ENCODE assay signal across 8 mouse cellular contexts in genomic region chr7:25217653-25218395, GRCm38 (mm10). TPM values are rescaled to one million over a fixed set of nuclear protein-coding genes. Genes with fewer than 3 reads are reported as not detected.
DNase-seq lines count a peak whose midpoint lies in the region; ATAC-seq lines count a peak whose summit lies in the region.

No protein-coding gene starts in this region.

- H3K9me3 ChIP-seq in heart, embryonic 10.5 days, result no peaks in the 10 kb centered on the region
- H3K9me3 ChIP-seq in embryonic facial prominence, embryonic 15.5 days (replicated peaks), result no peaks in the 10 kb centered on the region
- H3K9me3 ChIP-seq in limb, embryonic 11.5 days (ENCODE audit: control insufficient read depth, low read length), result no peaks in the 10 kb centered on the region
- H3K9me3 ChIP-seq in midbrain, embryonic 12.5 days, result no peaks in the 10 kb centered on the region

- H3K27ac ChIP-seq in heart, embryonic 10.5 days, result no peak overlapping the region
- H3K27ac ChIP-seq in embryonic facial prominence, embryonic 15.5 days (replicated peaks), result 0 out of 2 replicates have a peak overlapping the region, but pooled peaks have one; percentile 68
- no peak overlapping the region for H3K27ac ChIP-seq in limb, embryonic 11.5 days (replicated peaks; ENCODE audit: low read depth, low read length)
- H3K27ac ChIP-seq in midbrain, embryonic 12.5 days (replicated peaks), result no peak overlapping the region

- peak overlapping the region; percentile 94; the same call in 1 of the 2 replicates for H3K4me2 ChIP-seq in embryonic facial prominence, embryonic 15.5 days (replicated peaks)
- peak overlapping the region; percentile 89; the same call in 1 of the 2 replicates for H3K4me2 ChIP-seq in limb, embryonic 11.5 days (ENCODE audit: low read depth, severe bottlenecking)
- H3K4me2 ChIP-seq in midbrain, embryonic 12.5 days (replicated peaks), result peak overlapping the region; percentile 96

- H3K4me1 ChIP-seq in heart, embryonic 10.5 days, result peaks cover 39% of the 10 kb centered on the region
- peaks cover 37% of the 10 kb centered on the region for H3K4me1 ChIP-seq in embryonic facial prominence, embryonic 15.5 days
- peaks cover 21% of the 10 kb centered on the region for H3K4me1 ChIP-seq in limb, embryonic 11.5 days (ENCODE audit: control insufficient read depth, insufficient read depth, low read length)
- peaks cover 33% of the 10 kb centered on the region for H3K4me1 ChIP-seq in midbrain, embryonic 12.5 days

- ATAC-seq in embryonic facial prominence, embryonic 15.5 days (ENCODE audit: insufficient number of reproducible peaks, low FRiP score, low TSS enrichment, low read depth), result no peak
- ATAC-seq in limb, embryonic 11.5 days (ENCODE audit: insufficient number of reproducible peaks, low FRiP score, low TSS enrichment, low read depth), result no peak
- ATAC-seq in midbrain, embryonic 12.5 days (ENCODE audit: low FRiP score, low read depth), result no peak
- ATAC-seq in activated CD4-positive, CD25-positive, alpha-beta regulatory T cell, adult 4 months, result no peak

- H3K36me3 ChIP-seq in heart, embryonic 10.5 days, result peaks cover 12% of the 10 kb centered on the region; the same call in 1 of the 2 replicates
- 0 out of 2 replicates have a peak, but pooled peaks cover 6% of the 10 kb centered on the region for H3K36me3 ChIP-seq in embryonic facial prominence, embryonic 15.5 days
- H3K36me3 ChIP-seq in limb, embryonic 11.5 days (ENCODE audit: control insufficient read depth, insufficient read depth, low read length), result no peaks in the 10 kb centered on the region
- peaks cover 10% of the 10 kb centered on the region for H3K36me3 ChIP-seq in midbrain, embryonic 12.5 days

- WGBS in heart, embryonic 10.5 days, result 70% methylated on average over 12 of the region's 12 CpGs
- 52% methylated on average over 12 of the region's 12 CpGs for WGBS in embryonic facial prominence, embryonic 15.5 days
- 64% methylated on average over 12 of the region's 12 CpGs for WGBS in limb, embryonic 11.5 days
- 71% methylated on average over 12 of the region's 12 CpGs for WGBS in midbrain, embryonic 12.5 days

- no peaks in the 10 kb centered on the region for H3K27me3 ChIP-seq in heart, embryonic 10.5 days (ENCODE audit: insufficient read depth, poor library complexity, severe bottlenecking)
- H3K27me3 ChIP-seq in embryonic facial prominence, embryonic 15.5 days, result no peaks in the 10 kb centered on the region
- H3K27me3 ChIP-seq in limb, embryonic 11.5 days (ENCODE audit: control insufficient read depth, insufficient read depth, low read length), result no peaks in the 10 kb centered on the region
- H3K27me3 ChIP-seq in midbrain, embryonic 12.5 days, result no peaks in the 10 kb centered on the region

- H3K9ac ChIP-seq in embryonic facial prominence, embryonic 15.5 days, result no peak overlapping the region
- no peak overlapping the region for H3K9ac ChIP-seq in limb, embryonic 11.5 days (ENCODE audit: low read length)
- no peak overlapping the region; the same call in 1 of the 2 replicates for H3K9ac ChIP-seq in midbrain, embryonic 12.5 days (replicated peaks)

- no peak for DNase-seq in heart, embryonic 10.5 days (ENCODE audit: low spot score)
- no peak for DNase-seq in heart, adult 8-10 months (ENCODE audit: low spot score)
- DNase-seq in limb, embryonic 11.5 days (ENCODE audit: low spot score), result no peak
- no peak for DNase-seq in cerebellum, adult 11 months
- DNase-seq in thymus, postnatal 10 days (ENCODE audit: low spot score in 2 of 2), result no peak

- H3K4me3 ChIP-seq in heart, embryonic 10.5 days, result peak overlapping the region; percentile 74
- H3K4me3 ChIP-seq in embryonic facial prominence, embryonic 15.5 days (replicated peaks), result peak overlapping the region; percentile 82
- peak overlapping the region; percentile 72; the same call in 1 of the 2 replicates for H3K4me3 ChIP-seq in limb, embryonic 11.5 days (ENCODE audit: low read depth, low read length)
- peak overlapping the region; percentile 65; the same call in 1 of the 2 replicates for H3K4me3 ChIP-seq in midbrain, embryonic 12.5 days

RNA-seq across cellular contexts. Expression of gene Dedd2, which starts 2.6 kb away (rescaled TPM):
- polyA plus RNA-seq in heart, embryonic 10.5 days (2016; fragmentation: Nextera tagmentation; extraction: Ambion mirVana), result 6.7 and 8.1 TPM in 2 replicates
- total RNA-seq in heart, adult 8-10 months (2022), result 10 to 100 TPM; 14.0 to 23.0 (median 17.2) TPM
- polyA plus RNA-seq in embryonic facial prominence, embryonic 15.5 days (2015; fragmentation: Nextera tagmentation; extraction: Ambion mirVana), result 13.2 and 14.7 TPM in 2 replicates
- 9.9 and 11.0 TPM in 2 replicates for polyA plus RNA-seq in limb, embryonic 11.5 days (2014; fragmentation: Nextera tagmentation; extraction: Ambion mirVana)
- 11.7 and 12.2 TPM in 2 replicates for polyA plus RNA-seq in midbrain, embryonic 12.5 days (2016; fragmentation: Nextera tagmentation; extraction: Ambion mirVana)
- 10 to 100 TPM; 26.7 to 31.8 TPM for polyA plus RNA-seq in activated CD4-positive, CD25-positive, alpha-beta regulatory T cell, adult 4 months (2017; shearing (Covaris generic))

RNA-seq across cellular contexts. Expression of gene Zfp526, which starts 3.4 kb away (rescaled TPM):
- 2.5 and 3.0 TPM in 2 replicates for polyA plus RNA-seq in heart, embryonic 10.5 days (2016; fragmentation: Nextera tagmentation; extraction: Ambion mirVana)
- 10 to 100 TPM in 2 of 4 experiments, 1 to 10 TPM in 2; 9.0 to 12.3 (median 9.9) TPM for total RNA-seq in heart, adult 8-10 months (2022)
- 3.3 TPM in 2 replicates for polyA plus RNA-seq in embryonic facial prominence, embryonic 15.5 days (2015; fragmentation: Nextera tagmentation; extraction: Ambion mirVana)
- polyA plus RNA-seq in limb, embryonic 11.5 days (2014; fragmentation: Nextera tagmentation; extraction: Ambion mirVana), result 3.2 and 3.4 TPM in 2 replicates
- 2.3 and 2.5 TPM in 2 replicates for polyA plus RNA-seq in midbrain, embryonic 12.5 days (2016; fragmentation: Nextera tagmentation; extraction: Ambion mirVana)
- 1 to 10 TPM; 2.6 to 4.0 TPM for polyA plus RNA-seq in activated CD4-positive, CD25-positive, alpha-beta regulatory T cell, adult 4 months (2017; shearing (Covaris generic))

RNA-seq across cellular contexts. Expression of gene Gsk3a, which starts 19.8 kb away (rescaled TPM):
- polyA plus RNA-seq in heart, embryonic 10.5 days (2016; fragmentation: Nextera tagmentation; extraction: Ambion mirVana), result 8.2 and 11.9 TPM in 2 replicates
- total RNA-seq in heart, adult 8-10 months (2022), result 10 to 100 TPM; 66.1 to 71.3 (median 68.3) TPM
- polyA plus RNA-seq in embryonic facial prominence, embryonic 15.5 days (2015; fragmentation: Nextera tagmentation; extraction: Ambion mirVana), result 11.5 and 13.0 TPM in 2 replicates
- polyA plus RNA-seq in limb, embryonic 11.5 days (2014; fragmentation: Nextera tagmentation; extraction: Ambion mirVana), result 15.8 and 17.3 TPM in 2 replicates
- polyA plus RNA-seq in midbrain, embryonic 12.5 days (2016; fragmentation: Nextera tagmentation; extraction: Ambion mirVana), result 17.9 and 19.0 TPM in 2 replicates
- polyA plus RNA-seq in activated CD4-positive, CD25-positive, alpha-beta regulatory T cell, adult 4 months (2017; shearing (Covaris generic)), result 1 to 10 TPM; 8.9 to 9.8 TPM

RNA-seq across cellular contexts. Expression of gene Erf, which starts 32.7 kb away (rescaled TPM):
- polyA plus RNA-seq in heart, embryonic 10.5 days (2016; fragmentation: Nextera tagmentation; extraction: Ambion mirVana), result 9.2 and 17.9 TPM in 2 replicates
- total RNA-seq in heart, adult 8-10 months (2022), result 10 to 100 TPM; 17.2 to 22.5 (median 21.2) TPM
- polyA plus RNA-seq in embryonic facial prominence, embryonic 15.5 days (2015; fragmentation: Nextera tagmentation; extraction: Ambion mirVana), result 21.0 and 22.1 TPM in 2 replicates
- 25.6 and 28.6 TPM in 2 replicates for polyA plus RNA-seq in limb, embryonic 11.5 days (2014; fragmentation: Nextera tagmentation; extraction: Ambion mirVana)
- polyA plus RNA-seq in midbrain, embryonic 12.5 days (2016; fragmentation: Nextera tagmentation; extraction: Ambion mirVana), result 8.8 and 10.0 TPM in 2 replicates
- polyA plus RNA-seq in activated CD4-positive, CD25-positive, alpha-beta regulatory T cell, adult 4 months (2017; shearing (Covaris generic)), result under 1 TPM; 0.28 to 0.38 TPM

RNA-seq across cellular contexts. Expression of gene Pou2f2, which starts 38.3 kb away (rescaled TPM):
- polyA plus RNA-seq in heart, embryonic 10.5 days (2016; fragmentation: Nextera tagmentation; extraction: Ambion mirVana), result 0.73 and 0.74 TPM in 2 replicates
- total RNA-seq in heart, adult 8-10 months (2022), result under 1 TPM; 0.49 to 0.72 (median 0.55) TPM
- polyA plus RNA-seq in embryonic facial prominence, embryonic 15.5 days (2015; fragmentation: Nextera tagmentation; extraction: Ambion mirVana), result 1.1 and 2.0 TPM in 2 replicates
- 3.9 and 6.2 TPM in 2 replicates for polyA plus RNA-seq in limb, embryonic 11.5 days (2014; fragmentation: Nextera tagmentation; extraction: Ambion mirVana)
- polyA plus RNA-seq in midbrain, embryonic 12.5 days (2016; fragmentation: Nextera tagmentation; extraction: Ambion mirVana), result 44.0 and 63.7 TPM in 2 replicates
- 10 to 100 TPM; 19.1 to 25.3 TPM for polyA plus RNA-seq in activated CD4-positive, CD25-positive, alpha-beta regulatory T cell, adult 4 months (2017; shearing (Covaris generic))
